Mouse (Mus musculus): Measurements from ENCODE around the gene Vmn1r119. TPM values are rescaled to one million over a fixed set of nuclear protein-coding genes. Genes with fewer than 3 reads are reported as not detected.
"Not testable (repeated sequence)": the region's sequence is repeated elsewhere in the genome, so short reads cannot be mapped to it uniquely, and the experiment has no call there.

The Vmn1r119 gene
- polyA plus RNA-seq (2014; fragmentation: Nextera tagmentation; extraction: Ambion mirVana): not detected in 2 replicates

GRCm38 (mm10) chr7:21012355-21012754 lies at the start of gene Vmn1r119:
Gene Vmn1r119, minus strand, starts transcription at chr7:21012455.
- not testable (repeated sequence) for H3K27me3 ChIP-seq (replicated peaks; ENCODE audit: control insufficient read depth, insufficient read depth, low read length); H3K4me1 ChIP-seq (ENCODE audit: control insufficient read depth, insufficient read depth, low read length); H3K4me2 ChIP-seq (ENCODE audit: low read depth, low read length); H3K9me3 ChIP-seq (ENCODE audit: control insufficient read depth, low read length); H3K27ac ChIP-seq (replicated peaks; ENCODE audit: low read depth, low read length); H3K9ac ChIP-seq (ENCODE audit: low read depth, low read length); H3K4me3 ChIP-seq (ENCODE audit: low read depth, low read length); H3K36me3 ChIP-seq (ENCODE audit: control insufficient read depth, insufficient read depth, low read length); ATAC-seq (ENCODE audit: low read depth); DNase-seq (ENCODE audit: low spot score)
- no CpG with 5 or more reads among the region's 2 CpGs for WGBS

DNA sequence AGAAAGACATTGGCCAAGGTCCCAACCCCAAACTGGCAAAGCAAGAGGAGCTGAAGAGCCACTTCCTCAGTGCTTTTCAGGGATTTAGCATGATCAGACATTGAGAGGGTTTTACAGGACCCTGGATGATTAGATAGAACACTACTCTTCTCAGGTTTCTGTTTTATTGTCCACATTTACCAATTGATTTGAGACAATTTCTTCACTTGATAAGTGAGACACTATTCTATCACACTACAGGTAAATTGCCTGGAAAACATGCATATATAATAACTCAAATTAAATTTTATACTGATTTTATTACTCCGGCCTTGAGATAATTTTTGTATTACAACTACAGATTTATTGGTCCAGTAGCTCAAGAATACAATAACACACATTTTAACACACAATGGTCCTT lies 41.4 kb upstream of the Vmn1r119 start, which contains the start of gene Vmn1r120:
Gene Vmn1r120, minus strand, starts transcription at position 101 of the 400 bp plus-strand sequence.
- H3K9ac ChIP-seq (ENCODE audit: low read depth, low read length); H3K4me1 ChIP-seq (ENCODE audit: control insufficient read depth, insufficient read depth, low read length); H3K36me3 ChIP-seq (ENCODE audit: control insufficient read depth, insufficient read depth, low read length); ATAC-seq (ENCODE audit: low read depth); H3K27ac ChIP-seq (replicated peaks; ENCODE audit: low read depth, low read length); DNase-seq (ENCODE audit: low spot score); H3K9me3 ChIP-seq (ENCODE audit: control insufficient read depth, low read length); H3K27me3 ChIP-seq (replicated peaks; ENCODE audit: control insufficient read depth, insufficient read depth, low read length); H3K4me3 ChIP-seq (ENCODE audit: low read depth, low read length); H3K4me2 ChIP-seq (ENCODE audit: low read depth, low read length): not testable (repeated sequence)
- 95% methylated on average over 1 of the region's 1 CpGs for WGBS

Other genes starting within 250 kb of the Vmn1r119 start
- not detected in 2 replicates for gene Vmn1r112, start 241.3 kb downstream of the Vmn1r119 start, polyA plus RNA-seq (2014; fragmentation: Nextera tagmentation; extraction: Ambion mirVana)
- not detected in 2 replicates for gene Vmn1r113, start 225.2 kb downstream of the Vmn1r119 start, polyA plus RNA-seq (2014; fragmentation: Nextera tagmentation; extraction: Ambion mirVana)
- not detected in 2 replicates for gene Vmn1r114, start 200.3 kb downstream of the Vmn1r119 start, polyA plus RNA-seq (2014; fragmentation: Nextera tagmentation; extraction: Ambion mirVana)
- gene Vmn1r115, start 167.5 kb downstream of the Vmn1r119 start, polyA plus RNA-seq (2014; fragmentation: Nextera tagmentation; extraction: Ambion mirVana): not detected in 2 replicates
- gene Vmn1r116, start 140.2 kb downstream of the Vmn1r119 start, polyA plus RNA-seq (2014; fragmentation: Nextera tagmentation; extraction: Ambion mirVana): not detected in 2 replicates
- not detected in 2 replicates for gene Vmn1r117, start 128.3 kb downstream of the Vmn1r119 start, polyA plus RNA-seq (2014; fragmentation: Nextera tagmentation; extraction: Ambion mirVana)
- gene Vmn1r118, start 100.1 kb downstream of the Vmn1r119 start, polyA plus RNA-seq (2014; fragmentation: Nextera tagmentation; extraction: Ambion mirVana): not detected in 2 replicates
- gene Vmn1r120, start 41.3 kb upstream of the Vmn1r119 start, polyA plus RNA-seq (2014; fragmentation: Nextera tagmentation; extraction: Ambion mirVana): not detected in 2 replicates
- not detected in 2 replicates for gene Vmn1r121, start 86.1 kb upstream of the Vmn1r119 start, polyA plus RNA-seq (2014; fragmentation: Nextera tagmentation; extraction: Ambion mirVana)
- not detected in 2 replicates for gene Vmn1r122, start 121.7 kb upstream of the Vmn1r119 start, polyA plus RNA-seq (2014; fragmentation: Nextera tagmentation; extraction: Ambion mirVana)
- gene Vmn1r123, start 149.7 kb upstream of the Vmn1r119 start, polyA plus RNA-seq (2014; fragmentation: Nextera tagmentation; extraction: Ambion mirVana): not detected in 2 replicates
- gene Gm5157, start 178.0 kb upstream of the Vmn1r119 start, polyA plus RNA-seq (2014; fragmentation: Nextera tagmentation; extraction: Ambion mirVana): not detected in 2 replicates
- gene Vmn1r124, start 248.2 kb upstream of the Vmn1r119 start, polyA plus RNA-seq (2014; fragmentation: Nextera tagmentation; extraction: Ambion mirVana): not detected in 2 replicates